Mouse (Mus musculus) E14TG2a.4 (cell line): ENCODE data around the gene Cryzl1.

Experiments used
- CTCF ChIP-seq: conservative IDR thresholded peaks from 2 replicates; pipeline ENCODE4 v1.5.1; 2014; ENCODE audit warnings: low read length
- NANOG ChIP-seq: IDR thresholded peaks from 2 replicates; pipeline ENCODE4 v1.6.1; 2014; ENCODE audit warnings: borderline replicate concordance, low read length, mixed read lengths
- POU5F1 ChIP-seq: IDR thresholded peaks from 2 replicates; pipeline ENCODE4 v1.6.1; 2014; ENCODE audit warnings: low read length, borderline replicate concordance

DNA sequence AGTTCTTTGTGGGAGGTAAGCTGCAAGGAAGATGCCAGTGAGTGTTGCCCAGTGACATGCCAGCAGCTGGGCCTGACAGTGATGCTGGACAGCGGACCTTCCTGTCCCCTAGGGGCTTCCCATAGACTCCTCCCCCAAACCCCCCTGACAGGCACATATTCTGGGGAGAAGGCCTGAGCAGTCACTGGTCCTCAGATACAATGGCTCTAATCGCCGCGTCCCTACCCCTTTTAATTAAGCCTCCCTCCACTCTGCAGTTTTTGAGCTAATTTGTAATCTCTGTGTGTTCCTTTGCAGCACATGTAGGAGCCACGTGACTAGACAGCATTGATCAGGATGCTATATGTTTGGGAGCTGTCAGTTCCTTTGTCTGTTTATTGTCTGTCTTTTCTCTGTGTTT, 41.9 kb upstream of the Cryzl1 start:
- TF ChIP-seq CTCF (no peak), POU5F1 (no peak), NANOG (no peak)
